Mouse (Mus musculus) G1E (cell line): ENCODE measurements at regions not wholly inside any gene's neighbourhood (a gene's known extent, or its start where the extent isn't known, plus 50 kb on each side); places are given as distances from the start of the nearest gene placed in this dataset.

Experiments
- ATAC-seq: 2 replicates; pipeline ENCODE4 v1.8.0; 2016; ENCODE audit warnings: mild to moderate bottlenecking; ENCODE audit not compliant: insufficient number of reproducible peaks, poor library complexity, low FRiP score, severe bottlenecking; ENCODE audit errors: extremely low read depth
- DNase-seq: peaks from one replicate; pipeline ENCODE4 v3.0.0; 2012; ENCODE audit warnings: low spot score
- H3K27me3 ChIP-seq: 2 replicates; pipeline ENCODE4 v1.6.1; 2012; ENCODE audit warnings: mild to moderate bottlenecking, low read length, inconsistent platforms; ENCODE audit not compliant: insufficient read depth
- H3K36me3 ChIP-seq: replicated peaks from 2 replicates; pipeline ENCODE3; 2012; ENCODE audit warnings: mild to moderate bottlenecking, inconsistent platforms
- H3K4me1 ChIP-seq: 2 replicates; pipeline ENCODE4 v1.6.1; 2012; ENCODE audit warnings: low read depth, low read length, inconsistent platforms, mixed read lengths; ENCODE audit not compliant: insufficient read depth
- H3K4me3 ChIP-seq: 2 replicates; pipeline ENCODE4 v1.5.1; 2012; ENCODE audit warnings: low read depth, mild to moderate bottlenecking, inconsistent platforms, low read length, moderate library complexity, mixed read lengths
- H3K9me3 ChIP-seq: replicated peaks from 2 replicates; pipeline ENCODE4 v1.6.1; 2012; ENCODE audit warnings: inconsistent platforms
- CTCF ChIP-seq: IDR thresholded peaks from 2 replicates; pipeline ENCODE4 v1.5.1; 2012; ENCODE audit warnings: low read depth, low read length, inconsistent platforms, mixed read lengths
- GATA1 ChIP-seq: IDR thresholded peaks from 2 replicates; pipeline ENCODE4 v1.6.1; 2012; ENCODE audit warnings: borderline replicate concordance, low read length, inconsistent platforms, mixed read lengths
- GATA2 ChIP-seq: IDR thresholded peaks from 2 replicates; pipeline ENCODE4 v1.6.1; 2012; ENCODE audit warnings: low read depth, low read length, inconsistent platforms, borderline replicate concordance
- POLR2AphosphoS5 ChIP-seq: IDR thresholded peaks from 2 replicates; pipeline ENCODE4 v1.6.1; 2012; ENCODE audit warnings: low read depth, low read length, inconsistent platforms; ENCODE audit not compliant: insufficient replicate concordance
- TAL1 ChIP-seq: conservative IDR thresholded peaks from 2 replicates; pipeline ENCODE4 v1.6.1; 2012; ENCODE audit warnings: low read depth, low read length, inconsistent platforms, mixed read lengths

- DNase-seq (no peak), ATAC-seq (no peak)
- Histone ChIP-seq H3K4me1 (no peaks in the 10 kb centered on the region), H3K27me3 (peaks cover 14% of the 10 kb centered on the region; the same call in 1 of the 2 replicates), H3K4me3 (no peak overlapping the region), H3K9me3 (no peaks in the 10 kb centered on the region), H3K36me3 (no peaks in the 10 kb centered on the region)
- TF ChIP-seq POLR2AphosphoS5, result no peak
- no peak for TF ChIP-seq TAL1
- TF ChIP-seq GATA1, result no peak
These were observed 160.1 kb upstream of the Arid1b start for GRCm38 (mm10) chr17:4834065-4834464.

GRCm38 (mm10) chr17:4834571-4834970 lies 159.6 kb upstream of the Arid1b start:
- DNase-seq, result no peak
- TF ChIP-seq GATA2 (no peak), GATA1 (no peak), TAL1 (no peak), CTCF (no peak), POLR2AphosphoS5 (no peak)
- Histone ChIP-seq H3K9me3 (no peaks in the 10 kb centered on the region), H3K27me3 (peaks cover 14% of the 10 kb centered on the region; the same call in 1 of the 2 replicates), H3K4me3 (no peak overlapping the region), H3K36me3 (no peaks in the 10 kb centered on the region), H3K4me1 (no peaks in the 10 kb centered on the region)
- no peak for ATAC-seq

- TF ChIP-seq CTCF (no peak), GATA2 (no peak), TAL1 (no peak), GATA1 (no peak), POLR2AphosphoS5 (no peak)
- DNase-seq, result no peak
- Histone ChIP-seq H3K4me1 (no peaks in the 10 kb centered on the region), H3K4me3 (no peak overlapping the region), H3K27me3 (peaks cover 14% of the 10 kb centered on the region; the same call in 1 of the 2 replicates), H3K9me3 (no peaks in the 10 kb centered on the region), H3K36me3 (no peaks in the 10 kb centered on the region)
- ATAC-seq, result no peak
These were observed 158.9 kb upstream of the Arid1b start for GRCm38 (mm10) chr17:4835065-4835705.

GRCm38 (mm10) chr17:4840123-4840522 lies 154.0 kb upstream of the Arid1b start:
- DNase-seq (no peak), ATAC-seq (no peak)
- no peaks in the 10 kb centered on the region for H3K9me3 ChIP-seq
- TF ChIP-seq POLR2AphosphoS5 (no peak), GATA1 (no peak), TAL1 (no peak), GATA2 (no peak), CTCF (no peak)
- peaks cover 13% of the 10 kb centered on the region; the same call in 1 of the 2 replicates for H3K27me3 ChIP-seq
- H3K36me3 ChIP-seq, result no peaks in the 10 kb centered on the region
- H3K4me1 ChIP-seq, result no peaks in the 10 kb centered on the region
- H3K4me3 ChIP-seq, result no peak overlapping the region

GRCm38 (mm10) chr17:4858304-4858703 lies 135.8 kb upstream of the Arid1b start:
- no peak for ATAC-seq
- Histone ChIP-seq H3K36me3 (no peaks in the 10 kb centered on the region), H3K27me3 (peaks cover 5% of the 10 kb centered on the region; the same call in 1 of the 2 replicates), H3K4me3 (no peak overlapping the region), H3K4me1 (no peaks in the 10 kb centered on the region), H3K9me3 (no peaks in the 10 kb centered on the region)
- TF ChIP-seq POLR2AphosphoS5, result no peak
- TF ChIP-seq GATA2, result no peak
- TF ChIP-seq GATA1, result no peak
- no peak for TF ChIP-seq TAL1
- TF ChIP-seq CTCF, result no peak
- no peak for DNase-seq

GRCm38 (mm10) chr17:4864901-4865300 lies 129.2 kb upstream of the Arid1b start:
- H3K36me3 ChIP-seq, result no peaks in the 10 kb centered on the region
- DNase-seq, result no peak
- peaks cover 19% of the 10 kb centered on the region for H3K27me3 ChIP-seq
- no peaks in the 10 kb centered on the region for H3K4me1 ChIP-seq
- H3K4me3 ChIP-seq, result no peak overlapping the region
- H3K9me3 ChIP-seq, result no peaks in the 10 kb centered on the region
- TF ChIP-seq CTCF (no peak), TAL1 (no peak), GATA1 (no peak), POLR2AphosphoS5 (no peak), GATA2 (no peak)
- ATAC-seq, result no peak
